Mouse (Mus musculus): ENCODE results near the gene Vti1a.

- TF ChIP-seq POLR2A (IDR thresholded peaks at IDR 0.05; ENCODE audit: insufficient read depth, low read depth, low read length) (no peak), CTCF (IDR thresholded peaks at IDR 0.05; ENCODE audit: insufficient read depth, low read depth, low read length) (no peak)
These were observed 334.9 kb downstream of the Vti1a start for GRCm38 (mm10) chr19:55651017-55651416.

All from olfactory bulb, adult 2 months (tissue).